Mouse (Mus musculus): ENCODE measurements around the gene Tent4b.

- TF ChIP-seq CTCF (IDR thresholded peaks at IDR 0.05; ENCODE audit: borderline replicate concordance, insufficient read depth, low read length) (no peak), POLR2A (IDR thresholded peaks at IDR 0.05; ENCODE audit: low read depth, low read length) (no peak)
Measured at GRCm38 (mm10) chr8:88254957-88255356, 55.9 kb downstream of the Tent4b start.
